Mouse (Mus musculus) neural tube, embryonic 11.5 days (tissue): ENCODE results near the gene Ddah2. TPM values are rescaled to one million over a fixed set of nuclear protein-coding genes. Genes with fewer than 3 reads are reported as not detected.

Source experiments
- ATAC-seq: fragments of 200-750 bp; cut with Nextera tagmentation; 2 replicates; pipeline ENCODE4 v1.8.0; 2017; ENCODE audit warnings: moderate number of reproducible peaks, mild to moderate bottlenecking, moderate TSS enrichment, moderate library complexity; ENCODE audit not compliant: insufficient read depth, low FRiP score, low TSS enrichment
- DNase-seq: peaks from one replicate; pipeline ENCODE4 v3.0.0-alpha.2; 2015; ENCODE audit warnings: low spot score
- H3K27ac ChIP-seq: fragments of 300-500 bp; sonication (generic); 2 replicates; pipeline ENCODE4 v1.5.1; 2014; ENCODE audit warnings: low read depth, mild to moderate bottlenecking, low read length
- H3K27me3 ChIP-seq: fragments of 300-500 bp; sonication (generic); 2 replicates; pipeline ENCODE4 v1.6.1; 2014; ENCODE audit warnings: mild to moderate bottlenecking, low read length, mixed read lengths; ENCODE audit not compliant: control insufficient read depth, insufficient read depth
- H3K36me3 ChIP-seq: fragments of 300-500 bp; sonication (generic); 2 replicates; pipeline ENCODE4 v1.6.1; 2014; ENCODE audit warnings: mild to moderate bottlenecking, low read length, moderate library complexity, mixed read lengths; ENCODE audit not compliant: control insufficient read depth, insufficient read depth
- H3K4me1 ChIP-seq: fragments of 300-500 bp; sonication (generic); 2 replicates; pipeline ENCODE4 v1.6.1; 2014; ENCODE audit warnings: low read length, mixed read lengths; ENCODE audit not compliant: control insufficient read depth, insufficient read depth
- H3K4me2 ChIP-seq: fragments of 300-500 bp; sonication (generic); 2 replicates; pipeline ENCODE4 v1.6.1; 2014; ENCODE audit warnings: low read depth, mild to moderate bottlenecking, moderate library complexity
- H3K4me3 ChIP-seq: fragments of 300-500 bp; sonication (generic); 2 replicates; pipeline ENCODE4 v1.5.1; 2014; ENCODE audit warnings: low read depth, low read length
- H3K9ac ChIP-seq: fragments of 300-500 bp; sonication (generic); 2 replicates; pipeline ENCODE4 v1.6.1; 2014; ENCODE audit warnings: mild to moderate bottlenecking, low read length
- H3K9me3 ChIP-seq: fragments of 300-500 bp; sonication (generic); 2 replicates; pipeline ENCODE4 v1.6.1; 2016; ENCODE audit warnings: low read length; ENCODE audit not compliant: control insufficient read depth
- WGBS: fragments of 180-500 bp; shearing (Covaris S2); extraction: QIAGEN DNeasy Blood & Tissue Kit; methylation state at CpG from one replicate; pipeline ENCODE4 v1.1.7; 2014; 5-methylcytosine and 5-hydroxymethylcytosine counted together
- polyA plus RNA-seq: library from polyadenylated mRNA; unstranded; fragments of >200 nt; fragmentation: Nextera tagmentation; extraction: Ambion mirVana; gene quantifications from 2 replicates; pipeline ENCODE4 v1.2.1, GENCODE M21; 2014

The Ddah2 gene
- polyA plus RNA-seq, 1 experiment from 2014 or later: 659 TPM

DNA sequence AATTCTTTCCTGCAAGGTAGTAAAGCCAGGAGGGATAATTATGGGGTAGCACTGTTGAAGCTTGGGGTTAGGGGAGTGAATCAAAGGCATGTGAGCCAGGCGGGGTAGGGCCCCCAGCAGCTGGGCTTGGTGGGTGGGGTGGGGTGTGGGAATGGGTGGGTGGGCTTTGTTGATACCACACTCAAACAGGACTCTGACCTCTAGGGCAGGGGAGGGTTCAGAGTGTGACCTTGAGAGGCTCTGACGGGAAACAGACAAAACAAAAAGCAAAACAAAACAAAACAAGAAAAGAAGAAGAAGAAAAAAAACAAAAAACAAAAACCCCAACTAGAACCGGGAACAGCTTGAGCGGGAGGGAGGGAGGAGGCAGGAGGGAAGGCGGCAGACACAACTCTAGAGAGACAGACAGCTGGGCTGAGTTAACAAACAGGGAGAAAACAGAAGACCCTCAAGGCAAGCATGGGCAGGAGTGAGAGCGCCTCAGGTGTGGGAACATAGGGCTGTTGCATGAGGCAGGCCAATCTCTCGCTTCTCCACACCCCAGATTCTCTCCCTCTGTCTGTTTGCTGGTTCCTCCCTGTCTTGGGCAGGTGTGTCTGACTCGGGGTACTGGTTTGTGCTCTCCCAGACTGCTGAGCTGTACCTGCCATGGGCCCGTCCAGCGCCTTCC, 17.8 kb downstream of the Ddah2 start, which contains the start of gene Ly6g6e:
TSS of gene Ly6g6e (plus strand) at position 396 of the 670 bp plus-strand sequence.
- WGBS: 25% methylated on average over 10 of the region's 10 CpGs
- Histone ChIP-seq H3K27ac (no peak within 1 kb of the TSS), H3K36me3 (no peaks in the 10 kb centered on the region), H3K9me3 (no peaks in the 10 kb centered on the region), H3K4me2 (peak within 1 kb of the TSS; percentile 42), H3K27me3 (no peaks in the 10 kb centered on the region), H3K4me1 (peaks cover 9% of the 10 kb centered on the region), H3K9ac (peak within 1 kb of the TSS; percentile 57), H3K4me3 (peak within 1 kb of the TSS; percentile 9)
- DNase-seq: no peak
- ATAC-seq: no peak

DNA sequence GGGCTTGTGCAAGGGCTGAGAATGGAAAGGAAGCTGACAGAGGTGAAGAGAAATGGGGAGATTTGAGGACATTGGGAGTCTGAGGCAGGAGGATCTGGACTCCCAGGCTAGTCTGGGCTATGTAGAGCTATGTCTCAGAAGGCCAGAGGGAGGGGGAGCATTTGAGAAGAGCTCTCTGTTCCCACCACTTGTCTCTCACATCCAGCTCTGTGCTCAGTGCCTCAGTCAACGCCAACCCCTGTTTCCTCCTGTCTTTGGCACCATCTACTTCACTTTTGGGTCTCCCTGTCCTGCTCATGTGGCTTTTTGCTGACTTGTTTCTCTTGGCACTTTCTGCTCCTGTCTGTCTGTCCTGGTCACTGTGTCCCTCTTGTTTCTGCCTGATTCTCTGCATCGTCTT, 18.4 kb downstream of the Ddah2 start:
- H3K4me1 ChIP-seq: peaks cover 9% of the 10 kb centered on the region
- ATAC-seq (no peak), DNase-seq (no peak)
- H3K9ac ChIP-seq: peak overlapping the region; percentile 57
- H3K4me2 ChIP-seq: peak overlapping the region; percentile 42
- no peaks in the 10 kb centered on the region for H3K9me3 ChIP-seq
- no peaks in the 10 kb centered on the region for H3K36me3 ChIP-seq
- no peaks in the 10 kb centered on the region for H3K27me3 ChIP-seq
- WGBS: 30% methylated on average over 2 of the region's 2 CpGs
- H3K4me3 ChIP-seq: peak overlapping the region; percentile 9; the same call in 1 of the 2 replicates
- no peak overlapping the region for H3K27ac ChIP-seq

DNA sequence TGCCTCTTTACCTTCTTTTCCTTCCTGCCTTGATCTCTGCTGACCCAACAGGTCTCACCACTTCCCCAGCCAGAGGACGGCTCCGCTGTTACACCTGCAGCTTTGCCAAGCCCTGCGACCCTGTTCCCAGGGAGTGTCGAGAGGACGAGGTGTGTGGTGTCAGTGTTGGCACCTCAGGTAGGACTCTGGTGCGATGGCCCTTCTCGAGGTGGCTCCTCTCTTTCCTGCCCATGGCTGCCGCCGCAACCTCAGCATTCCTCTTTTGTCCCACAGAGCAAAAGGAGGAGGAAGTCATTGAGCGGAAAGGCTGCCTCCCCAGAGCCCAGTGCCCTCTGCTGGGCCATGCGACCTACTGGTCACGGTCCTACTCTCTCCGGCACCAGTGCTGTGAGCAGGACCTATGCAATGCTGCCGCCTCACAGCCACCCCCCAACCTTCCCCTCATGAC, 19.0 kb downstream of the Ddah2 start, which contains the start of gene Ly6g6d:
TSS of gene Ly6g6d (minus strand) at position 280 of the 448 bp plus-strand sequence.
- H3K4me3 ChIP-seq: peak within 1 kb of the TSS; percentile 9
- no peaks in the 10 kb centered on the region for H3K27me3 ChIP-seq

DNA sequence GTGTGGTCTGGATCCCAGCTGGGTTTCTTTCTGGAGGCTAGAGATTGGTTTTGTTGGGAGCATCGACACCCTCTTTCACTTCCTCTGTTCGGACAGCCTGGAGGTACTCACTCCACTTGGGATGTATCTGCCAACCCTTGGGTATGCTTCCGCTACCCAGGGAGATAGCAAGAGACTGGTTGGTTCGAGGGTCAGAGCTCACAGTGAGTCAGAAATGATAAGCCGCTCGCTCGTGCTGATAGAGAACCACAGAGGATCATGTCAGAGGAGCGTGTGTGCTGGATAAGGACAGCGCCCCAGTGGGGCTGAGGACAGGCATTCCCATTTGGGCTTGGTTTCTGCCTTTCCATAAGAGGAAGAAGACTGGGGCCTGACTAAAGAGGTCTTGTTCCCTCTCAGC, 20.9 kb downstream of the Ddah2 start:
- ATAC-seq: no peak
- DNase-seq: no peak
- Histone ChIP-seq H3K27ac (no peak overlapping the region), H3K9ac (no peak overlapping the region), H3K36me3 (no peaks in the 10 kb centered on the region), H3K4me1 (peaks cover 9% of the 10 kb centered on the region), H3K4me3 (no peak overlapping the region), H3K9me3 (no peaks in the 10 kb centered on the region), H3K4me2 (no peak overlapping the region), H3K27me3 (no peaks in the 10 kb centered on the region)
- 75% methylated on average over 9 of the region's 9 CpGs for WGBS

More for the DNA sequence above, 19.0 kb downstream of the Ddah2 start, which contains the start of gene Ly6g6d:
- peak within 1 kb of the TSS; percentile 42 for H3K4me2 ChIP-seq
- WGBS: 10% methylated on average over 14 of the region's 14 CpGs
- ATAC-seq (no peak), DNase-seq (peak; percentile 51)
- no peak within 1 kb of the TSS for H3K27ac ChIP-seq
- H3K36me3 ChIP-seq: no peaks in the 10 kb centered on the region
- H3K4me1 ChIP-seq: peaks cover 9% of the 10 kb centered on the region
- H3K9me3 ChIP-seq: no peaks in the 10 kb centered on the region
- peak within 1 kb of the TSS; percentile 57 for H3K9ac ChIP-seq

DNA sequence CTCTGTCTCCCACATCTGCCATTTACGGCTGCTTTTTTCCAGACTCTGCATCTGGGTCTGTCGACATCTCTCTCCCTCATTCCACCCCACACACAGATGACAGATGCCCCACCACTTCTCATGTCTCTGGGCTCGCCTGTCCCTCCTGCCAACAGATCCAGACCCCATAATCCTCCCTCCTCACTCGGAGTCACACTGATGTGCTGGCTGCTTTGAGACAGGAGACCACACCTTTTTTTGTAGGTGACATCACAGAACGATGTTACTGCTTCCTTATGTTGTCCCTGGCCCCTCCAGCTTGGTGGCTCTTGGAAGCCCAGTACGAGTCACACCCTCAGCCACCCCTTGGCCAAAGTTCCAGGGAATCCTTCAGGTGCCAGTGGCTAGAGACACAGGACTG, 21.4 kb downstream of the Ddah2 start:
- H3K4me2 ChIP-seq: no peak overlapping the region

DNA sequence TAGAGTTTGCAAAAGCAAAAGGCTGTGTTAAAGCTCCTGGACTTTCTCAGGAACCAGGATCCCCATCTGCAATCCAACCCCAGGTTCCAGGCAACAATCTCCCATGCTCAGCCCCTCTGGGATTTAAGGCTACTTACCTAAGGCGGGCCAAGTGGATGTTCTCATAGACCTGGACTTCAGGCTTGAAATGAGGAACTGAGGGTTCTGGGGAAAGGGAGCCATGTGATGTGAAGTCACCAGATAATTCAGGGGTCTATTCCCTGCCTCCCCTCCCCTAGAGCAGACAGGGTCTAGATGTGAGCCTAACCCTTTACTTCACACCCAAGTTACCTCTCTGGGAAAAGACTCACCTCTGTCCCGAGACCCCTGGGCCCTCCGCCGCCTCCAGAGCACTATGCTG, 21.9 kb downstream of the Ddah2 start:
- Histone ChIP-seq H3K27me3 (no peaks in the 10 kb centered on the region), H3K4me2 (no peak overlapping the region), H3K36me3 (no peaks in the 10 kb centered on the region), H3K9me3 (no peaks in the 10 kb centered on the region), H3K4me3 (no peak overlapping the region), H3K4me1 (peaks cover 9% of the 10 kb centered on the region), H3K9ac (no peak overlapping the region), H3K27ac (no peak overlapping the region)
- WGBS: 80% methylated on average over 4 of the region's 4 CpGs
- no peak for DNase-seq
- ATAC-seq: no peak

More for the DNA sequence above, 21.4 kb downstream of the Ddah2 start:
- H3K27ac ChIP-seq: no peak overlapping the region
- no peaks in the 10 kb centered on the region for H3K27me3 ChIP-seq
- no peak for DNase-seq
- ATAC-seq: no peak
- 62% methylated on average over 6 of the region's 6 CpGs for WGBS
- no peaks in the 10 kb centered on the region for H3K36me3 ChIP-seq
- no peaks in the 10 kb centered on the region for H3K9me3 ChIP-seq
- no peak overlapping the region for H3K9ac ChIP-seq
- peaks cover 9% of the 10 kb centered on the region for H3K4me1 ChIP-seq
- H3K4me3 ChIP-seq: no peak overlapping the region

DNA sequence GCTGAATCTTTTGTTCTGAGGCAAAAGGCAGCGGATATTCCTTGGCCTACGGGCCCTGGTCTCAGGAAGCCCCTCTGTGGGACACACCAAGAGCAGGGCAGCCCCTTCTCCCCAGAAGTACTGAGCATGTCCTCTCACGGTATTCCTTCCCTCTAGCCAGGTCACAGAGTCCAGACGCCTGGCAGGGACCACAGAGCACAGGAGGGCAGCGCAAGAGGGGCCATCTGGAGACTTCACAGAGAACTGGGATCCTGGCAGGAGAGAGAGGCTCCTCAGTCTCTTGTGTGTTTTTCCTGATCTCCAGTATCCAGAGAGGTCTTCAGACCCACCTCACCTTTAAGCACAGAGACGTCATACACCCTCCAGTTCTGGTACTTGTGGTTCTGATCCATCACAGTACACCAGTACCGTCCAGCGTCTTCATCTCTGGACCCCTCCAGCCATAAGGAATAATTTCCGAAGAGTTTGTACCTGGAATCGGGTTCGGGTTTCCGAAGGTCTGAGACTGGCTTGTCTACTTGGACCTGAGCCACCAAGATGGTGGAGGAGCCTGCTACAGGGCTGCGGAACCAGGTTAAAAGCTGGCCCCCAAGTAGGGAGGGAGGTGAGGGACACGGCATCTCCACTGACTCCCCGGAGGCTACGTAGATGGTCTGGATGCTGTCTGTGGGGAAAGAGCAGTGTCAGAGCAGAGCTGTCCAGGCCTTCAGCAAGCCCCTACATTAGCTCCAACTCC, 24.2 kb downstream of the Ddah2 start:
- no peak overlapping the region for H3K27ac ChIP-seq
- H3K4me3 ChIP-seq: no peak overlapping the region

DNA sequence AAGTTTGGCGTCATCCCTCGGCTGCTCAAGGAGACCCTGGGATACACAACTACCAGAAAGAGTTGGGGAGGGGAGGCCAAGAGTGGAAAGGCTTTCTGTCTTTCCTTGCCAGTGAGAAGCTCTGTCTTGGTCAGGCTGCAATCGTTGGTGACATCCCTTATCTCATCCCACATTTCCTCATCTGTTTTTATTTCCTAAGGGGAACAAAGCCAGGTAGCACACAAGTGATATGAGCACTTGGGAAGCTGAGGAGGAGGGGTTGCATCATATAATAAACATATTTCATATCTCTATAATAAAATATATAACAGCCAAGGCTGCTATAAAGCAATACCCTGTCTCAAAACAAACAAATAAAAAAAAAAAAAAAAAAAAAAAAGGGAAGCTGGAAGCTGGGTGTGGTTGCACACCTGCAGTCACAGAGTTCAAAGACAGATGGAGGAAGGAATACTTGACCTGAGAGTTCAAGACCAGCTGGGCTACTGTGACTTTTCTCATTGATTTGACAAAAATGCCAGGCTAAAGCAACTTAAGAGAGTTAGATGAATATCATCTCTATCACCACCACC, 25.2 kb downstream of the Ddah2 start:
- H3K36me3 ChIP-seq: no peaks in the 10 kb centered on the region
- no peaks in the 10 kb centered on the region for H3K4me1 ChIP-seq
- H3K9me3 ChIP-seq: no peaks in the 10 kb centered on the region
- WGBS: 79% methylated on average over 3 of the region's 3 CpGs
- no peak overlapping the region for H3K4me3 ChIP-seq
- H3K9ac ChIP-seq: no peak overlapping the region
- no peak for DNase-seq
- H3K4me2 ChIP-seq: no peak overlapping the region
- no peaks in the 10 kb centered on the region for H3K27me3 ChIP-seq
- H3K27ac ChIP-seq: no peak overlapping the region
- no peak for ATAC-seq

More for the DNA sequence above, 24.2 kb downstream of the Ddah2 start:
- ATAC-seq (no peak), DNase-seq (no peak)
- H3K36me3 ChIP-seq: no peaks in the 10 kb centered on the region
- H3K4me1 ChIP-seq: 0 out of 2 replicates have a peak, but pooled peaks cover under 1% of the 10 kb centered on the region
- no peak overlapping the region for H3K4me2 ChIP-seq
- H3K27me3 ChIP-seq: no peaks in the 10 kb centered on the region
- H3K9ac ChIP-seq: no peak overlapping the region
- WGBS: 89% methylated on average over 16 of the region's 16 CpGs
- no peaks in the 10 kb centered on the region for H3K9me3 ChIP-seq
